Mouse (Mus musculus): ENCODE measurements around the gene Mxd4.

GRCm38 (mm10) chr5:34186391-34186790, 1.1 kb downstream of the Mxd4 start:
- TF ChIP-seq CTCF (IDR thresholded peaks at IDR 0.05; ENCODE audit: extremely low read depth, insufficient read depth, insufficient read length, insufficient replicate concordance) (no peak), POLR2A (IDR thresholded peaks at IDR 0.05; ENCODE audit: low read depth, low read length) (no peak)
